Mouse (Mus musculus): ENCODE results near the gene Nckap1. TPM values are rescaled to one million over a fixed set of nuclear protein-coding genes. Genes with fewer than 3 reads are reported as not detected.

The Nckap1 gene
- polyA plus RNA-seq, 1 experiment: 2.8 TPM

GRCm38 (mm10) chr2:80562253-80562652, 18.9 kb downstream of the Nckap1 start:
- no peak for TF ChIP-seq POLR2A (IDR thresholded peaks at IDR 0.05; ENCODE audit: borderline replicate concordance, low read depth, low read length)
- no peak for TF ChIP-seq CTCF (IDR thresholded peaks at IDR 0.05; ENCODE audit: low read depth, low read length)
- Histone ChIP-seq H3K4me1 (ENCODE audit: control insufficient read depth, insufficient read depth, low read length) (no peaks in the 10 kb centered on the region), H3K4me3 (ENCODE audit: insufficient read depth, low read length) (no peak overlapping the region), H3K27ac (ENCODE audit: insufficient read depth, low read depth, low read length) (no peak overlapping the region)

DNA sequence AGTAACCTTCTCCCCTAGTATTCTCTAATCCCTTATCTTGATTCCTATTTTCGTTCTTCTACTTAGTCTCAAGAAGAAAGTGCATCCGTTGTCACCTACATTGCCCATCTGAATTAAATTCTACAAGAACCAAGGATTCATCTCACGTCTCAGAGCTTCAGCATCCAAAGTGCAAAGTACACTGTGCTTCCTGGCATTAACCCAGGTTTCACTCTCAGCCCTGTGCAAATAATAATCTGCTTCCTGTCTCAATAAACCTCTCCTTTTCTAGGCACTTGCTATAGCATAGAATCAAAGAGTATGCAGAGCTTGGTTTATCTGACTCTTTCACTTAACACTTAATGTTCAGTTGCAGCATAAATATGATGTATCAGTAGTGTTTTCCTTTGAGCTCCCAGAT, 19.7 kb downstream of the Nckap1 start:
- no peak overlapping the region for H3K27ac ChIP-seq (ENCODE audit: insufficient read depth, low read depth, low read length)

GRCm38 (mm10) chr2:80560773-80561172, 20.4 kb downstream of the Nckap1 start:
- Histone ChIP-seq H3K27ac (ENCODE audit: insufficient read depth, low read depth, low read length) (no peak overlapping the region), H3K4me3 (ENCODE audit: insufficient read depth, low read length) (no peak overlapping the region), H3K4me1 (ENCODE audit: control insufficient read depth, insufficient read depth, low read length) (no peaks in the 10 kb centered on the region)
- TF ChIP-seq CTCF (IDR thresholded peaks at IDR 0.05; ENCODE audit: low read depth, low read length) (no peak), POLR2A (IDR thresholded peaks at IDR 0.05; ENCODE audit: borderline replicate concordance, low read depth, low read length) (no peak)

More for the DNA sequence above, 19.7 kb downstream of the Nckap1 start:
- no peak for TF ChIP-seq CTCF (IDR thresholded peaks at IDR 0.05; ENCODE audit: low read depth, low read length)
- no peak for TF ChIP-seq POLR2A (IDR thresholded peaks at IDR 0.05; ENCODE audit: borderline replicate concordance, low read depth, low read length)
- Histone ChIP-seq H3K4me3 (ENCODE audit: insufficient read depth, low read length) (no peak overlapping the region), H3K4me1 (ENCODE audit: control insufficient read depth, insufficient read depth, low read length) (no peaks in the 10 kb centered on the region)

DNA sequence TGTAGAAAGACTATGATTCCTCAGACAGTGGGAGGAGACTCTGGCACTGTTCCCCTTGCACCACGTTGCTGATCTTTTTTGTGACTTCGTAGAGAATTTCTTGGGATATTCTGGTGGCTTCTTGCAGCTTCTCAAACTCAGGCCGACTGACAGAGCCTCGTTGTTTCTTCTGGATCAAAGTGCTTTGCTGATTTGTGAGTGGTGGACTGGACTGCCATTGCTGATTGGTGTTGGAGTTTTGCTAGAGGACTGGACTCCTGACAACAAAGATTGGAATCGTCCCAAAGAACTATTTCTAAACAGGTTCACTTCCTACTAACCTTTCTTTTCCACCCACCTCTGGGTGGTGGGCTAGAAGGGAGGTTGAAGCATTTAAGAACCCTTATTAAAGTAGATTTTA, 21.5 kb downstream of the Nckap1 start:
- no peak for TF ChIP-seq POLR2A (IDR thresholded peaks at IDR 0.05; ENCODE audit: borderline replicate concordance, low read depth, low read length)
- TF ChIP-seq CTCF (IDR thresholded peaks at IDR 0.05; ENCODE audit: low read depth, low read length): no peak
- Histone ChIP-seq H3K4me1 (ENCODE audit: control insufficient read depth, insufficient read depth, low read length) (no peaks in the 10 kb centered on the region), H3K27ac (ENCODE audit: insufficient read depth, low read depth, low read length) (no peak overlapping the region), H3K4me3 (ENCODE audit: insufficient read depth, low read length) (no peak overlapping the region)

DNA sequence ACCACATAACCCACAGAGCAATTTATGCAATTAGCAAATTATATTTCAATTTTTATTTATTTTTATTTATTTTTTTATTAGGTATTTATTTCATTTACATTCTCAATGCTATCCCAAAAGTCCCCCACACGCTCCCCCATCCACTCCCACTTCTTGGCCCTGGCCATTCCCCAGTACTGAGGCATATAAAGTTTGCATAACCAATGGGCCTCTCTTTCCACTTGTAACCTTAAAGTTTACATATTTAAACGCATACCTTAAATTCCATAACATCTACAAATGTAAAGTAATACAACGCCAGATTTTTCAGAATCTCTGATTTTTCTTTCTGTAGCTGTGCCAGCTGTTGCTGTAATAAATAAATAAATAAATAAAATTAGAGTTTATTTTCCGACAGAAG, 26.7 kb downstream of the Nckap1 start:
- Histone ChIP-seq H3K27ac (ENCODE audit: insufficient read depth, low read depth, low read length) (no peak overlapping the region), H3K4me1 (ENCODE audit: control insufficient read depth, insufficient read depth, low read length) (no peaks in the 10 kb centered on the region), H3K4me3 (ENCODE audit: insufficient read depth, low read length) (no peak overlapping the region)
- TF ChIP-seq POLR2A (IDR thresholded peaks at IDR 0.05; ENCODE audit: borderline replicate concordance, low read depth, low read length) (no peak), CTCF (IDR thresholded peaks at IDR 0.05; ENCODE audit: low read depth, low read length) (no peak)

- H3K27ac ChIP-seq (ENCODE audit: insufficient read depth, low read depth, low read length): no peak overlapping the region
- no peaks in the 10 kb centered on the region for H3K4me1 ChIP-seq (ENCODE audit: control insufficient read depth, insufficient read depth, low read length)
- no peak overlapping the region for H3K4me3 ChIP-seq (ENCODE audit: insufficient read depth, low read length)
- TF ChIP-seq POLR2A (IDR thresholded peaks at IDR 0.05; ENCODE audit: borderline replicate concordance, low read depth, low read length): no peak
- TF ChIP-seq CTCF (IDR thresholded peaks at IDR 0.05; ENCODE audit: low read depth, low read length): no peak
Observed at GRCm38 (mm10) chr2:80549704-80550103, 31.5 kb downstream of the Nckap1 start.

- TF ChIP-seq POLR2A (IDR thresholded peaks at IDR 0.05; ENCODE audit: borderline replicate concordance, low read depth, low read length) (no peak), CTCF (IDR thresholded peaks at IDR 0.05; ENCODE audit: low read depth, low read length) (no peak)
- H3K4me1 ChIP-seq (ENCODE audit: control insufficient read depth, insufficient read depth, low read length): no peaks in the 10 kb centered on the region
- H3K4me3 ChIP-seq (ENCODE audit: insufficient read depth, low read length): no peak overlapping the region
Observed at GRCm38 (mm10) chr2:80547901-80548300, 33.3 kb downstream of the Nckap1 start.

GRCm38 (mm10) chr2:80542801-80543200, 38.4 kb downstream of the Nckap1 start:
- TF ChIP-seq CTCF (IDR thresholded peaks at IDR 0.05; ENCODE audit: low read depth, low read length): no peak
- H3K27ac ChIP-seq (ENCODE audit: insufficient read depth, low read depth, low read length): no peak overlapping the region
- no peaks in the 10 kb centered on the region for H3K4me1 ChIP-seq (ENCODE audit: control insufficient read depth, insufficient read depth, low read length)
- no peak overlapping the region for H3K4me3 ChIP-seq (ENCODE audit: insufficient read depth, low read length)

More at GRCm38 (mm10) chr2:80547901-80548300, 33.3 kb downstream of the Nckap1 start:
- H3K27ac ChIP-seq (ENCODE audit: insufficient read depth, low read depth, low read length): no peak overlapping the region

- TF ChIP-seq POLR2A (IDR thresholded peaks at IDR 0.05; ENCODE audit: borderline replicate concordance, low read depth, low read length): no peak
- no peak for TF ChIP-seq CTCF (IDR thresholded peaks at IDR 0.05; ENCODE audit: low read depth, low read length)
- Histone ChIP-seq H3K4me1 (ENCODE audit: control insufficient read depth, insufficient read depth, low read length) (no peaks in the 10 kb centered on the region), H3K4me3 (ENCODE audit: insufficient read depth, low read length) (no peak overlapping the region), H3K27ac (ENCODE audit: insufficient read depth, low read depth, low read length) (no peak overlapping the region)
Observed at GRCm38 (mm10) chr2:80537156-80537555, 44.0 kb downstream of the Nckap1 start.

GRCm38 (mm10) chr2:80536608-80537007, 44.6 kb downstream of the Nckap1 start:
- H3K4me1 ChIP-seq (ENCODE audit: control insufficient read depth, insufficient read depth, low read length): no peaks in the 10 kb centered on the region
- H3K4me3 ChIP-seq (ENCODE audit: insufficient read depth, low read length): no peak overlapping the region
- no peak for TF ChIP-seq POLR2A (IDR thresholded peaks at IDR 0.05; ENCODE audit: borderline replicate concordance, low read depth, low read length)
- TF ChIP-seq CTCF (IDR thresholded peaks at IDR 0.05; ENCODE audit: low read depth, low read length): no peak
- H3K27ac ChIP-seq (ENCODE audit: insufficient read depth, low read depth, low read length): no peak overlapping the region

DNA sequence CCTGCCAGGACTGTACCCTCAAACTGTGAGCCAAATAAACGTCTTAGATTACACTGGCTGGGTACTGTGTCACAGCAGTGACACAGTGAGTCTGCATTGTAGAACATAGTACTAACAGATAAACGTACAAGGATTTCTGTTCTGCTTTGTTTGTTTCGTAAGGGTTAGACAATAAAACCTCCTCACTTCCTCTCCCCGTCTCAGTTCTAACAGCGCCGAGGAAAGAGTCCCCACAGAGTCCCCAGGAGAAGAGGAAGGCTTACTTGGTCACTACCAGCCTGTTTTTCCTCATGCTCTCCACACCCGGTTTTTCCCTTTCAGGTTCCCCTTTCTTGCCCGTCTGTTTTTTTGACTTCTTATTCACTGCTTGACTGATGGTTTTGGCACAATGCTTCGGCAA, 56.9 kb downstream of the Nckap1 start:
- no peak for TF ChIP-seq POLR2A (IDR thresholded peaks at IDR 0.05; ENCODE audit: borderline replicate concordance, low read depth, low read length)
- no peak for TF ChIP-seq CTCF (IDR thresholded peaks at IDR 0.05; ENCODE audit: low read depth, low read length)
- Histone ChIP-seq H3K27ac (ENCODE audit: insufficient read depth, low read depth, low read length) (peak overlapping the region; percentile 44), H3K4me1 (ENCODE audit: control insufficient read depth, insufficient read depth, low read length) (peaks cover 11% of the 10 kb centered on the region), H3K4me3 (ENCODE audit: insufficient read depth, low read length) (no peak overlapping the region)

Data from bone marrow macrophage, adult 2 months (primary cell).